Mouse (Mus musculus): Measurements from ENCODE around the gene Mipep.
A peak's percentile ranks its signal among the peaks of the same experiment; 100 is the strongest.

The Mipep gene

GRCm38 (mm10) chr14:60784427-60785315, at the start of gene Mipep:
Mipep (plus strand) TSS chr14:60784573.
- DNase-seq: peak; percentile 85

GRCm38 (mm10) chr14:60735206-60735605, 49.2 kb upstream of the Mipep start:
- DNase-seq: no peak

- DNase-seq: no peak
Measured at GRCm38 (mm10) chr14:60735848-60736547, 48.4 kb upstream of the Mipep start.

GRCm38 (mm10) chr14:60736591-60737192, 47.7 kb upstream of the Mipep start:
- no peak for DNase-seq

GRCm38 (mm10) chr14:60737202-60737611, 47.2 kb upstream of the Mipep start:
- DNase-seq: no peak

GRCm38 (mm10) chr14:60738434-60738938, 45.9 kb upstream of the Mipep start:
- no peak for DNase-seq

GRCm38 (mm10) chr14:60739155-60739554, 45.2 kb upstream of the Mipep start:
- DNase-seq: no peak

- peak; percentile 55 for DNase-seq
Measured at GRCm38 (mm10) chr14:60739616-60740015, 44.8 kb upstream of the Mipep start.

- no peak for DNase-seq
Measured at GRCm38 (mm10) chr14:60740507-60740906, 43.9 kb upstream of the Mipep start.

- no peak for DNase-seq
Measured at GRCm38 (mm10) chr14:60741033-60741432, 43.3 kb upstream of the Mipep start.

GRCm38 (mm10) chr14:60741490-60741981, 42.8 kb upstream of the Mipep start:
- DNase-seq: peak; percentile 82

- no peak for DNase-seq
Measured at GRCm38 (mm10) chr14:60743681-60744080, 40.7 kb upstream of the Mipep start.

GRCm38 (mm10) chr14:60745201-60745600, 39.2 kb upstream of the Mipep start:
- no peak for DNase-seq

GRCm38 (mm10) chr14:60746141-60746540, 38.2 kb upstream of the Mipep start:
- no peak for DNase-seq

GRCm38 (mm10) chr14:60747154-60747870, 37.1 kb upstream of the Mipep start:
- no peak for DNase-seq

GRCm38 (mm10) chr14:60749880-60750279, 34.5 kb upstream of the Mipep start:
- DNase-seq: no peak

GRCm38 (mm10) chr14:60751581-60751980, 32.8 kb upstream of the Mipep start:
- DNase-seq: no peak

- DNase-seq: no peak
Measured at GRCm38 (mm10) chr14:60752892-60753800, 31.2 kb upstream of the Mipep start.

- DNase-seq: no peak
Measured at GRCm38 (mm10) chr14:60753801-60754126, 30.6 kb upstream of the Mipep start.

- DNase-seq: no peak
Measured at GRCm38 (mm10) chr14:60754656-60755055, 29.7 kb upstream of the Mipep start.

- DNase-seq: peak; percentile 80
Measured at GRCm38 (mm10) chr14:60756271-60756670, 28.1 kb upstream of the Mipep start.

GRCm38 (mm10) chr14:60757265-60757664, 27.1 kb upstream of the Mipep start:
- no peak for DNase-seq
